Mouse (Mus musculus) layer of hippocampus, postnatal 25 days (tissue): ENCODE results near the gene Itgad. TPM values are rescaled to one million over a fixed set of nuclear protein-coding genes. Genes with fewer than 3 reads are reported as not detected.
A peak's percentile ranks its signal among the peaks of the same experiment; 100 is the strongest.

Source experiments
- DNase-seq, 2 experiments: peaks; one replicate each; pipeline ENCODE4 v3.0.0; 2022; ENCODE audit warnings: mixed read lengths in 2 of 2, low spot score in 1 of 2; ENCODE audit errors: extremely low spot score in 1 of 2
- total RNA-seq, 2 experiments: library from RNA; stranded (reverse); gene quantifications; 2 replicates each; pipeline ENCODE4 v1.2.3; 2021

Gene Itgad
- total RNA-seq, 2 experiments from 2014 or later, result 0.79 to 1.5 TPM

DNA sequence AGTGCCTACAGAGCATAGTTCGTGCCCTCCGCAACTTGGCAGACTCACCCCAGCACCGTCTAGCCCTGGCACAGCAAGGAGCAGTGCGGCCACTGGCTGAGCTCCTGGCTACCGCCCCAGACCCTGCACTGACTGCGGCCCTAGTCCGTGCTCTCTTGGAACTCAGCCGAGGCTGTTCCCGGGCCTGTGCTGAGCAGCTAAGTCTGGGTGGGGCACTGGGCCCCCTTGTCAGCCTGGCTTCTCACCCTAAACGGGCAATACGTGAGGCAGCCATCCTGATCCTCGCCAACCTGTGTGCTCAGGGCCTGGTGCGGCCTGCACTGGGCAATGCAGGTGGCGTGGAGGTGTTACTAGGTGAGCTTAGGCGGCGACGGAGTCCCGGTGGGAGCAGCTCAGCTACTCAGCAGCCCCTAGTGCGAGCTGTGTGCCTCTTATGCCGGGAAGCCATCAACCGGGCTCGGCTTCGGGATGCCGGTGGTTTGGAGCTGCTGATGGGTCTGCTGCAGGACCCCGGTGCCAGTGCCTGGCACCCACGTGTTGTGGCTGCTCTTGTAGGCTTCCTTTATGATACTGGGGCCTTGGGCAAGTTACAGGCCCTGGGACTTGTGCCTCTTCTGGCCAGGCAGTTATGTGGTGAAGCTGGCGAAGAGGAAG lies 86.1 kb downstream of the Itgad start:
- DNase-seq, result no peak

DNA sequence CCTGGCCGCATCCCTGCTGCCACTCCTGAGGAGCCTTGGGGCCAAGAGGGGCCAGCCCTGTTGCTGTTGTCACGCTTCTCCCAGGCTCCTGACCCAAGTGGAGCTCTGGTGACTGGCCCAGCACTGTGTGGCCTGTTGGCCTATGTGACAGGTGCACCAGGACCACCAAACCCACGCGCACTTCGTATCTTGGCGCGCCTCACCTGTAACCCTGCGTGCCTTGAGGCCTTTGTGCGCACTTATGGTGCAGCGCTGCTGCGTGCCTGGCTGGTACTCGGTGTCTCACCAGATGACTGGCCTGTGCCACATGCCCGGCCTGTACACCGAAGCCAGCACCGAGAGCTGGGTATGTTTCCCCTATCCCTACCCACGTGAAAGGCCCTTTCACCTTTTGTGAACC lies 88.2 kb downstream of the Itgad start:
- no peak for DNase-seq

DNA sequence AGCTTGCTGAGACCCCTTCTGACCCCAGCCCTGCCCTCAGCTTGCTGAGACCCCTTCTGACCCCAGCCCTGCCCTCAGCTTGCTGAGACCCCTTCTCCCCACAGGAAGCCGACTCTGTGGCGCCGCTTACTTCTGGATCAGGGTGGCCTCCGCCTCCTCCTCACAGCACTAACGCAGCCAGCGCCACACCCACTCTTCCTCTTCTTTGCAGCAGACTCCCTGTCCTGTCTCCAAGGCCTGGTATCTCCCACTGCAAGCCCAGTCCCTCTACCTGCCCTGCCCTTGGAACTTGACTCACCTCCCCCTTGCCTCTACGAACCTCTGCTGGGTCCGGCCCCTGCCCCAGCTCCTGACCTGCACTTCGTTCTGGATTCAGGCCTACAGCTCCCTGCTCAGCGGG lies 89.7 kb downstream of the Itgad start:
- DNase-seq, result no peak

- DNase-seq, result no peak
Observed at GRCm38 (mm10) chr7:128244410-128245025, 90.3 kb downstream of the Itgad start.

- DNase-seq, result no peak
Observed at GRCm38 (mm10) chr7:128245547-128245946, 91.4 kb downstream of the Itgad start.

DNA sequence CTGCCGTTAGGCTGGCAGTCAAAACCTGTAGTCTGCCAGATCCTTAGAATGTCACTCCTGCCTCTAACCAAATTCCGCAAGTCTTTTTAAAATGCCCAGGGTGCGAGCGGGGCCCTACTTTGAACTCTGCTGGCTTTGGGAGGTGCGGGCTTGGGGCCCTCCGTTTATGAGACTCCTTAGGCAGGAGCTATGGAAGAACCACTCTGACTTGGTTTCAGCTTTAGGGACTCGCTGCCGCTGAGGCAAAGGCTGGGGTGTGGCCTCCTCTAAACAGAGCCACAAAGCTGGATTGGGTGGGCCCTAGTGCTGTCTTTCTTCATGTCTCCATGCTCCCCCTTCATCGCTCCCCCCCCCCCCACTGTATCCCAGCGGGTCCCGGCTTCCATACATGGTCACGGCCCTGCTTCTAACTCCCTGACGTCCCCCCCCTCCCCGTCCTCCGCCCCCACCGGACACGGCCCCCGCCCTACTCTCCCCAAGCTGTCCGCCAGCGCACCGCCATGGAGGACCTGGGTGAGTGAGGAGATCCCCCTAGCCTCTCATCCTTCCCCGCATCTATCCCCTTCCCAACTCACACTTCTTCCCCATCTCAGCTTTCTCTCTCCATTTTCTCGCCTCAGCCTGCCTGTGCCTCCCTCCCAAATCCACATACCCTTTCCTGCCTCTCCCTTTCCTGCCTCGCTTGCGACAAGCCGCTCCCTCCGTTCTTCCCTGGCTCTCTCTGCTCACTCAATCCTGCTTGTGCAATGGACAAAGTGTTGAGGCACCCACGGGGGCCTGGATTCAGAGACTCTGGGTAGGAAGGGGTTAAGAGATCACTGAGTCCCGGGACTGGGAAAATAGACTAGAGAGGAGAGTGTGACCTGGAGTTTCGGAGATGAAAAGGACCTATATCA lies 92.6 kb downstream of the Itgad start, which contains the start of gene Tgfb1i1:
Tgfb1i1 (plus strand) TSS at position 317 of the 896 bp plus-strand sequence.
- DNase-seq, result peak; percentile 18 to 45

DNA sequence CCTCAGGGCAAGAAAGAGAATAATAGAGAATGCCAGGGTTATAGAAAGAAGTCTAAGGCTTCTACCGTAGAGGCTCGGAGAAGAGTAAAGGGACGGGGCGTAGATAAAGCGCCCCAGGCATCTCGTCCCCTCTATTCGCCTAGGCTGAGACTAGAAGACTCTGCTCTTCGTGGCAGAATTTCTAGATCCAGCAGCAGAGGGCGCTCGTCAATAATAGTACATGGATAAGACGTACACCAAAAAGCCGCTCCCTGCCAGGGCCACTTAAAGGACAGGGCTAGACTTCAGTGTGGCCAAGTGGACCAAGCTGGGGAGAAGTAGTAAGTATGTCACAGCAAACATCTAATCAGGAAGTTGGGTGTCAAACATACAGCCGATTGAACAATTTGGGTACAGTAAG lies 93.3 kb downstream of the Itgad start:
- DNase-seq, result peak; percentile 73 to 94

- no peak for DNase-seq
Observed at GRCm38 (mm10) chr7:128248081-128249042, 94.2 kb downstream of the Itgad start.

DNA sequence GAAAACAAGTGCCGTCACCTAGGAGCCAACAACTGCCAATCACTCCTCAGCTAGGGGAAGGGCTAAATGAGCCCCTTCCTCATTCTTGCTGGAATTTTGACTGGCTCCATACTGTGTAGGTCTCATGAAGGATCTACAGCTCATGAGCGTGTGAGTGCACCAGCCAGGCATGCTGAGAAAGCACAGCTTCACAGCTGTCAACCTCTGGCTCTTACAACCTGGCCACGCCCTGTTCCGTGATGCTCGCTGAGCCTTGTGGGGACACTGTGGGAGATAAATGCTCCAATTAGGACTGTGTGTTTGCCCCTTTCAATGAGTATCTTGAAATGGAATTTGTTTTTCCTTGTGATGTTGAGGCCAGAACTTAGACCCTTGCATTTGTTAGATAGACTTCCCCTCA lies 95.8 kb downstream of the Itgad start:
- no peak for DNase-seq

GRCm38 (mm10) chr7:128251946-128252345 lies 97.8 kb downstream of the Itgad start:
- no peak for DNase-seq

DNA sequence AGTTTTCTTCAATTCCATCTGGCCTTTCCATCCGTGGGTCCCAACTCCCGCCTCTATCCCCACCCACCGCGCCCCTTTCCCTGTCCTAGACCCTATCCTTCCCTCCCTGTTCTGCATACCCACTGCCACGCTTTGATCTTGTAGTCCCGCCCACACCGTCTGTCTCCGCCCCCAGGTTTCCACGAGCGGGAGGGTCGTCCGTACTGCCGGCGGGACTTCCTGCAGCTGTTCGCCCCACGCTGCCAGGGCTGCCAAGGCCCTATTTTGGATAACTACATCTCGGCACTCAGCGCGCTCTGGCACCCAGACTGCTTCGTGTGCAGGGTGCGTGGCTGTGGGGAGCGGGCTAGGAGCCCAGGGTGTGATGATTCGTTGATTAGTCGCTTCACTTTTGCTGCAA lies 98.4 kb downstream of the Itgad start:
- peak; percentile 46 for DNase-seq

DNA sequence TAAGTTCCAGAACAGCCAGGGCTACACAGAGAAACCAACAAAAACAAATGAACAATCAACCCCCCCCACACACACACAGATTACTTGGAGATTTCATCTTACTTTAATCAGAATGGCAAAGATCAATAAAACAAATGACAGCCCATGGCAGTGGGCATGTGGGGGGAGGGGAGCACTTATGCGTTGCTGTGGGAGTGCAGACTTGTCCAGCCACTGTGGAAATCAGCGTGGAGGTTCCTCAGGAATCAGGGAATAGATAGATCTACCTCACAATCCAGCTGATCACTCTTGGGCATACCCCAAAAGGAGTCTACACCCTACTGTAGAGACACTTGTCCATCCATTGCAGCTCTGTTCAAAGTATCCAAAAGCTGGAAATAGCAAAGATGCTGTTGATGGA lies 100.8 kb downstream of the Itgad start:
- no peak for DNase-seq

DNA sequence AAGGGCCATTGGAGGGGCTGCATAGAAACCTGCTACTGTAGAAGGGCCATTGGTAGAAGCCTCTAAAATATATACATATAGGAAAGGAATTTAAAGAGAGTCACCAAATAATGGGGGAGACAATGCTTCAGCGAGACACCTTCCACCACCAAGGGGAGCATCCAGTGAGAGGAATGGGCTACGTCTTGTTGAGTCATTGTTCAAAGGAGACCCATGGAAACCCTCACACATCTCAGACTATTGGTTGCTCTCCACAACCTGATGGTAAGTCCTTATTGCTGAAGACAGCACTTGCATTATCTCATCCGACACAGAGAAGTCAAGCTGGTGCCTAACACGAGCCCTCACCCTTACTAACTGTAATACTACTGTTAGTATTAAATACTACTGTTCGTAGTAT lies 101.6 kb downstream of the Itgad start:
- no peak for DNase-seq

DNA sequence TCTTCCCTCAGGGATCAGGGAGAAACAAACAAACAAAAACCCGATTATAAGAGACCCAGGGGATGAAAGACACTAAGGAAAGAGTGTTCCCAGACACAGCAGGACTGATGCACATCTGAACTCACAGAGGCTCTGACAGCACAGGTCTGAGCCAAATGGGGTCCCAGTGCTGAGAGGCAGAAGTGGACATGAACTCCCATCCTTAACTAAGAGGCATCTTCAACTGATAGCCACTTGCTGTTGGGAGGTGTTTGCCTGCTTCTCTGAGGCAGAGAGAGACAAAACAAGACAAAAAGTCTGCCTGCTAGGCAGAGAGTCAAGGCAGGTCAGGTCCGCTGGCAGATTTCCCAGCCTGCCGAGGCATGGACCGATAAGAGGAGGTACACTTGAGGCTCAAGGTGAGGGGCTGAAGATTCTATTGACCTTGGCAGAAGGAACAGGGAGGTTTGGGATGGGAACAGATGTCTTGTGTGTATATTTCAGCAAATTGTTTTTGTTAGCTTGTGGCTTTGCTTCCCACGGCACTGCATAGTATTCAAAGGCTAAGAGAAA lies 102.7 kb downstream of the Itgad start:
- DNase-seq, result no peak

DNA sequence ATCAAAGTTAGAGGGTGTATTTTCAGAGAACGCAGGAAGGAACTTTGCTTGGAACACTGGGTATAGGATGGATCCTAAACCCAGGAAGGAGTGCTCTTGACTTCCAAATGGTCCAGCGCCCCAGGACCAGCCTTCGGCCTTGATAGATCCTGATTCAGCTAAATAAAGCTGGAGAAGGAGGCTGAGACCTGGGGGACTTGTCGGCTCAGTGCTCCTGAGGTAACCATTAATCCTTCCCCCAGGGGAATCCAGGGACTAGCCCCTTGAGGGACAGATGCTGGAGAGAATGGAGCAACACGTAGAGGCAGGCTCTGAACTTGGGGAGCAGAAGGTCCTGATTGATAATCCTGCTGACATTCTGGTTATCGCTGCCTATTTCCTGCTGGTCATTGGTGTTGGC lies 111.2 kb downstream of the Itgad start, which contains the start of gene Slc5a2:
Slc5a2 (plus strand) TSS at position 247 of the 400 bp plus-strand sequence.
- no peak for DNase-seq

- DNase-seq, result no peak
Observed at GRCm38 (mm10) chr7:128266056-128266455, 111.9 kb downstream of the Itgad start.

- no peak for DNase-seq
Observed at GRCm38 (mm10) chr7:128267391-128267790, 113.2 kb downstream of the Itgad start.

DNA sequence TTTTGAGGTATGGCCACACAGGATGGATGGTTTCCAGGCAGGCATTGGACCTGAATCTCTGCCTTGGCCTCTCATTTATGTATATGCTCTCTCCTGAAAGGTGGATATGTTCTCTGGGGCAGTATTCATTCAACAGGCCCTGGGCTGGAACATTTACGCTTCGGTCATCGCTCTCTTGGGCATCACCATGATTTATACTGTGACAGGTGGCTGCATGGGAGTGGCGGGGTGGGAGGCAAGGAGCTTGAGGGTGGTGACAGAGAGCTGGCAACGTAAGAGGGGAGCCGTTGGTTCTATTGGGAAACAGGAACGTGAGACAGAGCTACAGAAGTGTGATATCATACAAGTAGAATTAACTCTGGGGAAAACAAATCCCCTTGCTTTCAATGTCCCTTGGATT lies 113.6 kb downstream of the Itgad start:
- no peak for DNase-seq

GRCm38 (mm10) chr7:128270431-128270850 lies 116.3 kb downstream of the Itgad start:
- DNase-seq, result no peak

GRCm38 (mm10) chr7:128271496-128271895 lies 117.3 kb downstream of the Itgad start:
- DNase-seq, result no peak
